Mouse (Mus musculus) layer of hippocampus, adult 11-12 months (tissue): ENCODE measurements around the gene Zfp101.

Experiments
- DNase-seq: peaks from one replicate; pipeline ENCODE4 v3.0.0; 2022; ENCODE audit warnings: low spot score

Zfp101 gene

DNA sequence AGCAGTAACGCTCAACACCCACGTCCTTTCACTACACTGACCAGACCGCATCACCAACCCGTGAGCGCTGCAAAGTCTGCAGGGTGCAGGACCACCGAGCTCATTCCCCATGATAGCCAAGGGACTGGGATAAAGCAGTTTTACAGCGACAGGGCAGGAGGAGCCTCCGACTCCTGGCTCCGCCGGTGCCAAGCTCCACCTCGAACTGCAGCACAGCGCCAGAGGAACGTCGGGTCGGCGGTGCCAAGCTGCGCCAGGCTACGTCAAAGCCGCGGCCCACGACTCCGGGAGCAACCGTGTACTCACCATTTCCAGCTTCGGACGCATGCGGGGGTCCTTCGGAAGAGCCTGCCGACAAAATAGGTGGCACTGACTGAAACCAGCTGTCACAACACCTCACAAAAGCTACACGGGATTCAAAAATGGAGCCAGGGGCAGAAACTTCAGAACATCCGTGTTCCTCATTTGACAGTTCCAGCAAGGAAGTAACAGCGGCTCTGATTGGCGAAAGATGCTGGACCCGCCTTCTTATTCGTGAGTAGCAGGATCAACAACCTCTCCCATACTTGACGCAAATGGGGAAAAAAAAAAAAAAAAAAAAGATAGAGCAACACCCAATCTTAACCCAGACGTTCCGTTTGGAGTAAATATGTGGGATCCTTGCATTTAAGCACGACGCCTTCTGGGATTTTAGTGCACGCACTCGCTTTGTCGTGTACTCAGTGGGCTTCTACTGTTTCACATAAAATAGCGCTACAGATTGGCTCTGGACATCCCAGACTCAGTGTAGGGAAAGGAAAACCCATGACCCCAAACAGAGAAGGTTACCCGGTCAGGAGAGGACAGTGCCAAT, at the start of gene Zfp101:
Zfp101 (minus strand) TSS at position 460 of the 853 bp plus-strand sequence.
- DNase-seq = peak; percentile 94

GRCm38 (mm10) chr17:33441159-33441558, 46.7 kb upstream of the Zfp101 start:
- DNase-seq = no peak

DNA sequence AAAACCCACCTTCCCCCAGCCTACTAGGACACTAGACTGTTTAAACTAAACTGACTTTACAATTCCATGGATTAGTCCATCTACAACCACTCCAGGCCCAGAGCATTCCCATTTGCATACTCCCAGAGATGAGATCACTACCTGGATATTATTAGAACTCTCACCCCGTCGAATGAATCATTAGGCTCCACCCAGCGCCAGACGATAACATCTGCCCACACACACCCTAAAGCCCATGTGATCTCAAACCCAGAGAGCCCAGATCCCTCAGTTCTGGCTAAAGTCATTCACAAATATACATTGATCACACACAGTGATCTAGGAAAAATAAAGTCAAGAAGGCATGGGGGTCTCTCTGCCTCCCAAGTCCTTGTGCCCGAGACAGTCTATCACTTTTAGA, 45.5 kb upstream of the Zfp101 start:
- no peak for DNase-seq

- peak; percentile 81 for DNase-seq
These were observed 44.7 kb upstream of the Zfp101 start for GRCm38 (mm10) chr17:33439148-33439547.

DNA sequence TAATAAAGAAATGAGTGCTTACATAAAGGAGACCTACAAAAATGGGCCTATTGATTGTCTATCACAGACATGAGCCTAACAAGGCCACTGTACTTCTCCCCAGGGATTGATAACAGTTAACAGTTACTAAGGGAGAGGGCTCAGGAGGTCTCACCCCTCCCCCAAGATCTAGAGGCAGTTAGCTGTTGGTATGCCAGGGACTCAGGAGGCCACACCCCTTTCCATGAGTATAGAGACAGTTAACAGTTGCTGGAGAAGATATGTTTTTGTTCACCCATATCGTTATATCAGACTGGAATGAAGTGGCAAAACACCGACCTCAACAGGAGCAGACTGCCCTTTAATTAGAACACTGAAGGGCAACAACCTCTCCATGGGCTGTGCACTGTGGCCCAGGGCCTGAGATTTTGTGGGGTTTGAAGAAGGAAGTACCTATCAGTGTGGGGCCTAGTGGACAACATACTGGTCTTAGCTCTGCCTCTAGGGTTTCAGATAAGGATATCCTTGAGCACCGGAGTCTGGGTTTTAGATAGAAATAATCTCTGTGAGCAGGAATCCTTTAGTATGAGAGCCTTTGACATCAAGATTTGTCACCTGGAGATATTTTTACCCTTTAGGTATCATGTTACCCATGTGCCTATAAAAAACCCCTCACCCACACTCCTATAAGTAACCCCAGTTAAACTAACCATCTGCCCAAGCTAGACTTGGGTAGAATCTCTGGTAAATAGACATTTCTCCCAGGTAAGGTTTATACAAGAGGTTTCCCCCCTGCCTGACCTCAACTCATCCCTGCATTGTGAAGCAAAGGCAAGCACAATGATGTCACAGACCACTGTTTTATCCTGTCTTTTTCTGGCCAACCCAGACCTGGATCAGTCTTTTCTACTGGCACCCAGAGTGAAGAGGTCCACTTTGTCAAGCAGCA, 37.8 kb upstream of the Zfp101 start, which contains the start of gene Actl9:
Actl9 (plus strand) TSS at position 878 of the 928 bp plus-strand sequence.
- no peak for DNase-seq

- DNase-seq = no peak
These were observed 2.2 kb downstream of the Zfp101 start for GRCm38 (mm10) chr17:33392271-33392670.

DNA sequence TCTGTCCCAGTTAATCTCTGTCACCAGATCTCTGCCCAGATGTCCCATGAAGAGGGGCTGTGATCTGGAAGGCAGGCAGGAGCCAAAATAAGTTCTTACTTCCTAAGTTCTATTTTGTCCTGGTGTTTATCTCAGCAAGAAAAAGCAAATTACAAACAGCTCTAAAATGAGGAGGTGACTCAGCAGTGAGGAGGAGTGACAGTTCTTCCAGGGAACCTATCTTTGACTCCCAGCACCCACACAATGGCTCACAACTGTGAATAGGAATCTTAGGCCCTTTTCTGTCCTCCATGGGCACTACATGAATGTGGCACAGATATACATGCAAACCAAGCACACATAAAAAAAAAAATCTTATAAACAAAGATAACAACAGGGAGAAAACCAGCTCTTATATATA, 8.7 kb downstream of the Zfp101 start:
- DNase-seq = no peak

DNA sequence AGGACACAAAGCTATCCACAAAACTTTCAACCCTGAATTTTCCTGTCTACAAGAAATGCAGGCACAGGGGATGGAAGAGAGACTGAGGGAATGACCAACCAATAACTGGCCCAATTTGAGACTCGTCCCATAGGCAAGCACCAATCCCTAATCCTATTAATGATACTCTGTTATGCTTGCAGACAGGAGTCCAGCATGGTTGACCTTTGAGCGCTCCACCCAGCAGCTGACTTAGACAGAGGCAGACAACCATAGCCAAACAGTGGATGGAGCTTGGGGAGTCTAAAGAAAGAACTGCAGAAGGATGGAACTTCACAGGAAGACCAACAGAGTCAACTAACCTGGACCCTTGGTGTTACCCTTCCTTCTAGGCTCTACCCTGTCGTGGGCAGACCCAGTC, 21.6 kb downstream of the Zfp101 start:
- DNase-seq = no peak

DNA sequence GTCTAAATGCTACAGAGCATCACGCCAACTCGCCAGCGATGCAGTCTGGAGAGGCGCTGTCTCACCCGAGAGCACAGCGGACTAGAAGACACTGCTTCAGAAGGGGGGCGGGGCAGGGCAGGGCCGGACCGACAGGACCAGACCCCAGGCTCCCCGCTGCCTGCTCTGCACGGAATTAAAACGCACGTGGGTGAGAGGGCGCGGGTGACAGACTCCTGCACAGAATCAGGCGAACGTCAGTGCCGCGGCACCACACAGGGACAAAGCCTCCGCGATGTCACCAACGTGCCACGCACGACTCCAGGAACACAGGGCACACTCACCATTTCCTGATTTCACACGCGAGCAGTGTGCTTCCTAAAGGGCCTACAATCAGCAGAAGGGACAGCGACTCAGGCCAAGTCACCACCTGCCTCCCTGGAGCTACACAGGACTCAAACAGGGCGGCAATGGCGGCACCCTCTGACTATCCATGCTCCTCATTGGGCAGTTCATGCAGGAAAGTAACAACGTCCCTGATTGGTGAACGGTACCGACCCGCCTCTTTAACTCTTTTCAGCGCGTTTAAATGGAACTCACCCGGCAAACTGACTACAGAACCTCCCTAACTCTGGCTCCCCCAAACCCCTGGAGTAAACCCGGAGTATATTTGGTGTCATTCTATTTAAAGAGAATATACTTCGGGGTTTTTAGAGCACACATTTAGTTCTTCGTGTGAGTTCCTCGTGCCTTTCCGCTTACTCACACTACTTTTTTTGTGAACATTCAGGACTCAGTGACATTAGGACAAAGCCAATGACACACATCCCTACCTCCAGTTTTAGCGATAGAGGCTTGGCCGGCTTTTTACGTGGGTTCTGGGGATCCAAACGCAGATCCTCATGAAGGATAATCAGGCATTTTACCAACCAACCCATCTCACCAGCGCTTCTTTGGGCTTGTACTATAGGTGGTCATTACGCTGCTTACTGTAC, 35.7 kb downstream of the Zfp101 start, which contains the start of gene Zfp81:
Zfp81 (minus strand) TSS at position 468 of the 974 bp plus-strand sequence.
- DNase-seq = peak; percentile 92

GRCm38 (mm10) chr17:33352981-33353380, 41.5 kb downstream of the Zfp101 start:
- no peak for DNase-seq
